Mouse (Mus musculus) limb, embryonic 12.5 days (tissue): ENCODE results near the gene Rgs10. TPM values are rescaled to one million over a fixed set of nuclear protein-coding genes. Genes with fewer than 3 reads are reported as not detected.

ENCODE experiments used
- ATAC-seq: fragments of 200-750 bp; cut with Nextera tagmentation; 2 replicates; pipeline ENCODE4 v1.8.0; 2017; ENCODE audit warnings: low read depth, moderate TSS enrichment; ENCODE audit not compliant: insufficient number of reproducible peaks, insufficient read depth, low FRiP score, low TSS enrichment
- H3K27ac ChIP-seq: fragments of 300-500 bp; sonication (generic); 2 replicates; pipeline ENCODE4 v1.5.1; 2016; ENCODE audit warnings: mild to moderate bottlenecking, moderate library complexity
- H3K27me3 ChIP-seq: fragments of 300-500 bp; sonication (generic); 2 replicates; pipeline ENCODE4 v1.6.1; 2016; ENCODE audit warnings: mild to moderate bottlenecking, moderate library complexity
- H3K36me3 ChIP-seq: fragments of 300-500 bp; sonication (generic); 2 replicates; pipeline ENCODE4 v1.6.1; 2016; ENCODE audit warnings: mild to moderate bottlenecking, moderate library complexity
- H3K4me1 ChIP-seq: fragments of 300-500 bp; sonication (generic); replicated peaks from 2 replicates; pipeline ENCODE4 v1.6.1; 2016
- H3K4me2 ChIP-seq: fragments of 300-500 bp; sonication (generic); 2 replicates; pipeline ENCODE4 v1.6.1; 2016; ENCODE audit warnings: mild to moderate bottlenecking, moderate library complexity
- H3K4me3 ChIP-seq: fragments of 300-500 bp; sonication (generic); replicated peaks from 2 replicates; pipeline ENCODE4 v1.5.1; 2016; ENCODE audit warnings: mild to moderate bottlenecking
- H3K9ac ChIP-seq: fragments of 300-500 bp; sonication (generic); replicated peaks from 2 replicates; pipeline ENCODE4 v1.6.1; 2016; ENCODE audit warnings: mild to moderate bottlenecking, moderate library complexity
- H3K9me3 ChIP-seq: fragments of 300-500 bp; sonication (generic); 2 replicates; pipeline ENCODE4 v1.6.1; 2016; ENCODE audit warnings: mild to moderate bottlenecking, moderate library complexity
- WGBS: fragments of 180-500 bp; shearing (Covaris S2); methylation state at CpG from one replicate; pipeline ENCODE4 v1.1.7; 2016; 5-methylcytosine and 5-hydroxymethylcytosine counted together
- polyA plus RNA-seq: library from polyadenylated mRNA; unstranded; fragments of >200 nt; fragmentation: Nextera tagmentation; extraction: Ambion mirVana; gene quantifications from 2 replicates; pipeline ENCODE4 v1.2.1, GENCODE M21; 2016

The Rgs10 gene
- polyA plus RNA-seq, 1 experiment from 2014 or later = 7.9 TPM

DNA sequence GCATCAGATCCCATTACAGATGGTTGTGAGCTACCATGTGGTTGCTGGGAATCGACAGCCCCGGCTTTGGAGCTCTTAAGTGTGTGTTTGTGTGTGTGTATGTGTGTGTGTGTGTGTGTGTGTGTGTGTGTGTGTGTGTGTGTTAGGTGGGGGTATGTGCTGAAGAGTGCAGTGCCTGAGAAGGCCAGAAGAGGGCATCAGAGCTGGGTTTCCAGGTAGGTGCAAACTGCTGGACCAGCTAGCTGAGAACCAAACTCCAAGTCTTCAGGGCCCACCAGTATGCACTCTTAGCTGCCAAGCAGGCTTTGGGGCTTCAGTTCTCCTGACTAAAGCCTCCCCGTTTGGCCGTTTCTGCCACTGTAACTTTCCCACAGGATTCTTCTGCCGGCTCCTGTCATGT is 10.3 kb downstream of the Rgs10 start:
- H3K27ac ChIP-seq = no peak overlapping the region
- H3K4me2 ChIP-seq = no peak overlapping the region
- H3K36me3 ChIP-seq = no peaks in the 10 kb centered on the region
- no peak for ATAC-seq
- WGBS = 97% methylated on average over 5 of the region's 5 CpGs
- H3K27me3 ChIP-seq = peaks cover 1% of the 10 kb centered on the region; the same call in 1 of the 2 replicates
- H3K4me1 ChIP-seq = 0 out of 2 replicates have a peak, but pooled peaks cover 4% of the 10 kb centered on the region
- H3K4me3 ChIP-seq = no peak overlapping the region
- no peak overlapping the region for H3K9ac ChIP-seq
- no peaks in the 10 kb centered on the region for H3K9me3 ChIP-seq

DNA sequence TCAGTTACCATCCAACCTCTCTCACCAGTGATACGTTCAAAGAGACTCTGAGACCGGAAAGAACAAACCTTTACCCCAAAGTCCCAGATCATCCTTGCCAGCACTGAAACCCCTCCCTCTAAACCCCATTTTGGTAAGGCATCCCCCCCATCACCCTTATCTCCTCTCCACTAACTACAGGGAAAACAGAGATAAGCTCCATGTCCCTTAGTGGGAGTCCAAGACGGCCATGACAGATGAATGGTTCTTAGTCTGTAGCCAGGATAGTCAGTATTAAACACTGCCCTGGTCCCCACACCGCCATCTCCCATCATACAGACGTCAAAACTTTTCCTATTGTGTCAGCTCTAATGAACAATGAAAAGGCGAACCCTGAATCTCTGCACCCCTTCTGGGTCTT is 14.6 kb downstream of the Rgs10 start:
- no peak for ATAC-seq
- WGBS = 89% methylated on average over 6 of the region's 6 CpGs
- Histone ChIP-seq H3K27me3 (no peaks in the 10 kb centered on the region), H3K4me3 (no peak overlapping the region), H3K9me3 (no peaks in the 10 kb centered on the region; the same call in 1 of the 2 replicates), H3K9ac (no peak overlapping the region), H3K4me2 (no peak overlapping the region), H3K36me3 (no peaks in the 10 kb centered on the region), H3K4me1 (no peaks in the 10 kb centered on the region), H3K27ac (no peak overlapping the region)

DNA sequence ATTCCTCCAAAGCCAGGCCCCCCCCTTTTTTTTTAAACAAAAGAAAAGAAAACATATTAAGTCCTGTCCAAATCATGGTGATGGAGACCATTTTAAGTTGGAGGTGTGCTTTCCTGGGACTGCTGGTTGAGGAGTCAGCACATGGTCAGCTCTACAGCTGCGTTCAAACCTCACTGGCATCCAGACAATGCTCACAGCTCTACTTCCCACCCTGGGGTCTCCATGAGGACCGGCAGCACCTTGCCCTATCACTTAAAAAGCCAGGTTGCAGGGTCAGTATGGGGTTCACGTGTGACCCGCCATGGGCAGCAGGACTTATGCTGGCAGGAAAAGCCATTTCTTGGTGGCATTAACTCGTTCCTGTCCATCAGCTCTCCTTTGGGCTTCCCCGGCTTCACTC is 15.0 kb downstream of the Rgs10 start:
- Histone ChIP-seq H3K27ac (no peak overlapping the region), H3K9me3 (no peaks in the 10 kb centered on the region; the same call in 1 of the 2 replicates), H3K27me3 (no peaks in the 10 kb centered on the region), H3K9ac (no peak overlapping the region), H3K4me2 (no peak overlapping the region), H3K4me3 (no peak overlapping the region), H3K4me1 (no peaks in the 10 kb centered on the region), H3K36me3 (no peaks in the 10 kb centered on the region)
- ATAC-seq = no peak
- 83% methylated on average over 6 of the region's 6 CpGs for whole genome bisulfite sequencing

DNA sequence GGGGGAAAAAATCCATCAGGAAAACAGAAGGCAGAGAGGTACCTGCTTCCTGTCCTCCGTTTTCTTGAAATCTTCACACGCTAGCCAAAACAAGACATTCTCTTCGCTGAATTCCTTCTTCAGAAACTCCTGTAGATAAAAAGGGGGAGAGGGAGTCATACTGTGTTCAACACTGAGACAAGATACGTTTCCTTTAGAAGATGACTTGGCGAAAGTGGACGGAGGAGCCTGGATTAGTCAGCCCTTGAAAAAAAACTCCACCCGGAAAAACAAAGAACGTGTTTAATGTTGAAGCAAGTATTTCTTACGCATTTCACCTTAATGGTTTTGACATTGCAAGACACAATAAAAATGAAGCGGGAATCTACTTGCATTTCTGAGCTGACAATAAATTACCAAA is 15.4 kb downstream of the Rgs10 start:
- Histone ChIP-seq H3K36me3 (no peaks in the 10 kb centered on the region), H3K9ac (no peak overlapping the region), H3K27me3 (no peaks in the 10 kb centered on the region), H3K4me3 (no peak overlapping the region), H3K9me3 (no peaks in the 10 kb centered on the region; the same call in 1 of the 2 replicates), H3K27ac (no peak overlapping the region), H3K4me1 (no peaks in the 10 kb centered on the region), H3K4me2 (no peak overlapping the region)
- 82% methylated on average over 10 of the region's 10 CpGs for WGBS
- ATAC-seq = no peak

DNA sequence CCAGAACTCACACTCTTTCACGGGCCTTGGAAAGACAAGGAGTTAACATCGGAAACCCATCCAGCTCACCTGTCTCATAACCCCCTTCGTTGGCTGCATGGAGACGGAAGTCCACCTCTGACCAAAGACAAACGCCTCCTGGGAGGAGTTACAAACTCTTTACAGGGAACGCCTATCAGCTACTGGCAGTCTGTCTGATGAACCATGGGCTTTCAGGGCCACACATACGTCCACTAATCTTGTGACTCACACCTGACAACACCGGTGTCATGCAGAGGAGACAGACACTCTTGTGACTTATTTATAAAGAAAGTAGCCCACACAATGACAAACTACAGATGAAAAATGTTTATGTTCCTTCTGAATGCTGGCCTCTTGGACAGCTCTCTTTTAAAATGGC is 16.0 kb downstream of the Rgs10 start:
- WGBS = 87% methylated on average over 8 of the region's 8 CpGs
- Histone ChIP-seq H3K9ac (no peak overlapping the region), H3K9me3 (no peaks in the 10 kb centered on the region; the same call in 1 of the 2 replicates), H3K27ac (no peak overlapping the region), H3K4me2 (no peak overlapping the region), H3K4me1 (no peaks in the 10 kb centered on the region), H3K4me3 (no peak overlapping the region), H3K27me3 (no peaks in the 10 kb centered on the region), H3K36me3 (no peaks in the 10 kb centered on the region)
- no peak for ATAC-seq

DNA sequence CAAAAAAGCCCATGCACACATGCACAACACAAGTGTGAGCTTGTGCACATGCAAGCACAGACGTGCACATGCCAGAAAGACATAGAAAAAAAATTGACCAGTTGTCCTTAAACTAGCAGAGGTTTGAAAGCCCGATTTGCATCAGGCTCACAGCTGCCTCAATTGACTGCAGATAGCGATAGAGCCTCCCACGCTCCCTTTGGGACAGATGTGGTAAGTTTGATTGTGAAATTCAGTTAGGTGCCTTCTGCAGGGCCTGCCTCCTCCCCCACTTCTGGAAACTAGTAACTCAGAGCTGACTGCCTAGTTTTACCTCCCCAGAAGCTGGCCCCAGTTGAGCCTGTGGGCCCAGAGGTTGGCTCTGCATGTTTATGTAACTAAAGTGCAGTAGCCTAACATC is 19.9 kb downstream of the Rgs10 start:
- H3K4me1 ChIP-seq = no peaks in the 10 kb centered on the region
- H3K27ac ChIP-seq = no peak overlapping the region
- H3K4me2 ChIP-seq = no peak overlapping the region
- no peak overlapping the region for H3K4me3 ChIP-seq
- H3K9me3 ChIP-seq = no peaks in the 10 kb centered on the region; the same call in 1 of the 2 replicates
- H3K27me3 ChIP-seq = no peaks in the 10 kb centered on the region
- H3K36me3 ChIP-seq = no peaks in the 10 kb centered on the region
- WGBS = 78% methylated on average over 4 of the region's 4 CpGs
- H3K9ac ChIP-seq = no peak overlapping the region
- no peak for ATAC-seq

DNA sequence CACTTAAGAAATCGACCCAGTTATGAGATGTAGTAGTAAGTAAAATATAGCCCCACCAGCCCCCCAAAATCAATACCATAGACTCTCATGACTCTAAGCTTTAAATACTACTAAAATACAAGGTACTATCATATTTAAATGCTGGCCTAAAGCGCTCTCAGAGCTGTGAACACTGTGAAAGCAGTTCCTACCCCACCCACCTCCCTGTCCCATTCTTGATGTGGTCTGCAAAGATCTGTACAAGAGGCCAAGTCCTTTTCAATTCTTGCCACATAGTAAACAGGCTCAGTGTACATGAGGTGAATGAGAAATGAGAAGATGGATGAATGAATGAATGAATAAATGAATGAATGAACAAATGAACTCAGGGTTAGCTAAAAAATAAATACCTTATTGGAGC is 21.5 kb downstream of the Rgs10 start:
- H3K27ac ChIP-seq = no peak overlapping the region
- WGBS = 78% methylated on average over 2 of the region's 2 CpGs
- no peak overlapping the region for H3K9ac ChIP-seq
- no peak overlapping the region for H3K4me2 ChIP-seq
- ATAC-seq = no peak
- no peak overlapping the region for H3K4me3 ChIP-seq
- no peaks in the 10 kb centered on the region for H3K27me3 ChIP-seq
- no peaks in the 10 kb centered on the region; the same call in 1 of the 2 replicates for H3K9me3 ChIP-seq
- peaks cover 9% of the 10 kb centered on the region for H3K4me1 ChIP-seq
- H3K36me3 ChIP-seq = no peaks in the 10 kb centered on the region

DNA sequence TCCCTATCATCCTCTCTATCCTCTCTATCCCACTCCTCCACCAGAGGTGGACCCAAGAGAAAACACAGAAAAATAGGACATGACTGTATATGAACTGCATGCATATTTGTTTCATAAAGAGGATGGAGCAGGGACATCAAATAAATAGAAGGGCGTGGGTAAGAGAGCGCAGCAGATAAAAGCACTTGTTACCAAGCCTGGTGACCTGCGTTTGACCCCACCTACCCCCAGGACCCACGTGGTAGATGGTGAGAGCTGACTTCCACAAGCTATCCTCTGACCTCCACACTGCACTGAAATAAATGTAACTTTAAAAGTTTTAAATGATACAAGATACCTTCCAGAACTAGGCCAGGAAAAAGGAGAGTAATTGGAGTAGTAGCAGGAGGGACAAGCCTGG is 24.8 kb downstream of the Rgs10 start:
- no peak overlapping the region for H3K4me3 ChIP-seq
- no peak for ATAC-seq
- no peaks in the 10 kb centered on the region for H3K27me3 ChIP-seq
- no peaks in the 10 kb centered on the region for H3K36me3 ChIP-seq
- WGBS = 65% methylated on average over 4 of the region's 4 CpGs
- no peak overlapping the region for H3K4me2 ChIP-seq
- H3K4me1 ChIP-seq = peaks cover 26% of the 10 kb centered on the region
- H3K9ac ChIP-seq = no peak overlapping the region
- H3K27ac ChIP-seq = no peak overlapping the region
- H3K9me3 ChIP-seq = no peaks in the 10 kb centered on the region

DNA sequence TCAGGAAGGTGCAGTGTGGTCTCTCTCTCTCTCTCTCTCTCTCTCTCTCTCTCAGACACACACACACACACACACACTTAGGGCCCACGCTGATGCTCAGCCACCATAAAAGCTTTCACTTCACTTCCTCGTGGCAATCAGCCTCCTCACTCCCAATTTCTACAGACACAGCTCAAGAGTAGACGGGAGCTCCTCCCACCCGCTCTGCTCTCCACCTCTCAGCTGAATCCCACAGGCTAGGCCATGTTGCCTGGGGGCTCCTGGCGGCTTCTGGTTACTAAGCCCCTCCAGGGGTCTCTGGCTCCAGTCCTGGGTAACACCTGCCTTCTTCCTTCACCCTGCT is 25.6 kb downstream of the Rgs10 start:
- H3K27me3 ChIP-seq = no peaks in the 10 kb centered on the region
- no peaks in the 10 kb centered on the region for H3K9me3 ChIP-seq
- no peak overlapping the region for H3K9ac ChIP-seq
- H3K4me3 ChIP-seq = no peak overlapping the region
- no peak overlapping the region for H3K4me2 ChIP-seq
- no peak overlapping the region for H3K27ac ChIP-seq
- peaks cover 34% of the 10 kb centered on the region for H3K4me1 ChIP-seq
- H3K36me3 ChIP-seq = no peaks in the 10 kb centered on the region
- no peak for ATAC-seq
- 35% methylated on average over 5 of the region's 5 CpGs for WGBS

DNA sequence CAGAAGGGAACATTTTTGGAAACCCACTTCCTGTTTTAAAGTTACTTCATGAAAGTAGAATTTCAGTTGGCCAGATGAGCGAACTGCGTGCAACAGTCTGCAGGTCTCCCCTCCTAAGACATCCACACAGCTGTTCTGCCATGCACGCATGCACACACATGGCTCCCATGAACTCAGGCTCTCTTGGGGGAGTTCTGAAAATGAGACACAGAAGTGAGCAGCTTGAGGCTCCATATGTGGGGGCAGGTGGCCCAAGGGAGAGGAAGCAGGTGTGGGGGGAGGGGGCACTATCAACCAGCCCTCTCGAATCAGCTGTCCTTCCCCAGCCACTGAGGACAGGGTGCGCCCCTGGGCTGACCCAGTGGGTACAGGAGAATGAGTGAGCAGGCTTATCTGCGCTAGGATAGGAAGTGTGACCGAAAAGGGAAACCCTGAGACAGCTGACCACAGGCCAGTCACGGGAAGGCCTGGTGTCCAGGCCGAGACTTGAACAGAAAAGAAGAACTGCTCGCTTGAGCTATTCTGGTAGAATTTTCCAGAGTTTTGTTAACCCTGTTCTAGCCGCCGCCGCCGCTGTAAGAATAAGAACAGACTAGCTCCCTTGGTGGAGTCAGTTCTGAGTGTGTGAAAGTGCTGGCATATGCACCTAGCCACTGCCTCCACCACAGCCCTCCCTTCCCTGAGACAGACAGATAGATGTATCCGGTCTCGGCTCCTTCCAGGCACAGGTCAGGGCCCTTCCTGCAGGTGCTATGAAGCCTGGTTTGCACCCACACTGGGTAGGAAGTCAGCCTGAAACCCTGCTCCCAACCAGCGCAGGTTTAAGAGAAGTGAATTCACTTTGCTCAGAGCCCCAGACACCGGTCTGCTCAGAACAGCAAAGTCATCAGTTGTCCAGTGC is 26.2 kb downstream of the Rgs10 start:
- H3K9ac ChIP-seq = no peak overlapping the region
- peak overlapping the region; percentile 56 for H3K27ac ChIP-seq
- WGBS = 70% methylated on average over 18 of the region's 18 CpGs
- H3K4me2 ChIP-seq = no peak overlapping the region
- no peaks in the 10 kb centered on the region for H3K27me3 ChIP-seq
- peaks cover 34% of the 10 kb centered on the region for H3K4me1 ChIP-seq
- no peak overlapping the region for H3K4me3 ChIP-seq
- no peaks in the 10 kb centered on the region for H3K9me3 ChIP-seq
- H3K36me3 ChIP-seq = no peaks in the 10 kb centered on the region
- no peak for ATAC-seq

DNA sequence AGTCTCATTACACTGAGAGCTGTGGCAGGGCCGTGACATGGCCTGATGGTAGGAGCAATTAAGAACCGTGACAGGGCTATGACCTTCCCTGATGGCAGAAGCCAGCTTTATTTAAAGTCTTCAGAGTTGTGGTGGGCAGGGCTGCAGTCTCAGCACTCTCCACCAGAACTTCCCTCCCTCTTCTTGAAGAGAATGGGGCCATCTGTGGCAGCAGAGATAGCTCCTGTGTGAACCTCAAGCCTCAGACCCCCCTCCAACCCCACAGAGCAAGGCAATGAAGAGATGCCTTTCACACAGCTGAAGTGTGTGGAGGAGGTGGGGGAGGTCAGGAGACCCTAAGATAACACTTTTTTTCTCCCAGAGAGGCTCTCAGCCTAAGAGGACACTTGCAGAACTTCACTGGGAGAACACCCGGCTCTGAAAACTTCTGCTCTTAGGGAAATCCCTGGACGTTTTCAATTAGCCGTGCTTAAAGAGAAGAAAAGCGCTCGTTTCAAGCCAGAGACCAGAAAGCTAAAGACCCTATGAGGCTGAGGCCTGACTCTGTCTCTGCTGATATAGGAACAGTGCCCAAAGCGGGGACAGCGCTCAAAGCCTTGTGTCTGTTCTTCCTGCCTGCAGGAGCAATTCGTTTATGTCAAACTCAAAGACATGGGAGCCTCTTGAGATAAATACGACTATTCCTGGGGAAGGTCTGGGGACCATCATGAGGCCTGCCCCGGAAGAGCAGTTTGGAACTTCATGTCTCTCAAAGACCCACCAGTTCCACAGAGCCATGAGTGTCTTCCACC is 27.1 kb downstream of the Rgs10 start:
- Histone ChIP-seq H3K27me3 (no peaks in the 10 kb centered on the region), H3K9ac (no peak overlapping the region), H3K9me3 (no peaks in the 10 kb centered on the region), H3K4me3 (no peak overlapping the region), H3K4me1 (peaks cover 34% of the 10 kb centered on the region), H3K36me3 (no peaks in the 10 kb centered on the region), H3K27ac (peak overlapping the region; percentile 43; the same call in 1 of the 2 replicates), H3K4me2 (no peak overlapping the region)
- ATAC-seq = no peak
- 22% methylated on average over 12 of the region's 12 CpGs for WGBS
